In genomic region chr5:24019341-24020185, GRCm38 (mm10) we compare ENCODE assay signal across 15 mouse cellular contexts. TPM values are rescaled to one million over a fixed set of nuclear protein-coding genes. Genes with fewer than 3 reads are reported as not detected.
DNase-seq lines count a peak whose midpoint lies in the region; ATAC-seq lines count a peak whose summit lies in the region.
"Had no signal": no experiment of that assay in that cellular context is flagged by ENCODE, and none has a peak within 500 bp of the region (broad histone marks: within the 10 kb centered on the region; RNA-seq: fewer than 3 reads in every experiment).

No protein-coding gene starts in this region.

- 15% methylated on average over 7 of the region's 7 CpGs for WGBS in forebrain, embryonic 13.5 days
- 25% methylated on average over 7 of the region's 7 CpGs for WGBS in hindbrain, embryonic 16.5 days
- 26% methylated on average over 7 of the region's 7 CpGs for WGBS in neural tube, embryonic 12.5 days

- ATAC-seq in forebrain, embryonic 13.5 days, result peak; percentile 90
- peak; percentile 72 for ATAC-seq in hindbrain, embryonic 16.5 days
- ATAC-seq in neural tube, embryonic 12.5 days (ENCODE audit: low FRiP score, low read depth), result peak; percentile 90
- ATAC-seq: liver, embryonic 12.5 days had no signal

- peaks cover 40% of the 10 kb centered on the region for H3K4me1 ChIP-seq in forebrain, embryonic 13.5 days
- peaks cover 22% of the 10 kb centered on the region for H3K4me1 ChIP-seq in hindbrain, embryonic 16.5 days (ENCODE audit: control insufficient read depth, insufficient read depth, low read depth, low read length)
- H3K4me1 ChIP-seq in neural tube, embryonic 12.5 days, result peaks cover 24% of the 10 kb centered on the region

- peak; percentile 23 for DNase-seq in embryo, embryonic 11.5 days (ENCODE audit: low read depth, low spot score)
- no peak for DNase-seq in frontal cortex, postnatal 25 days (ENCODE audit: low spot score in 2 of 2)
- DNase-seq in thymus, postnatal 14 days, result no peak
- DNase-seq in lung, postnatal 14 days, result no peak
- DNase-seq: cerebellum, adult 9-11 months; gastrocnemius, postnatal 10 days; kidney, adult 8-10 months; right cerebral cortex, postnatal 25 days; thymus, postnatal 25 days had no signal

- peak overlapping the region; percentile 13 for H3K4me2 ChIP-seq in forebrain, embryonic 13.5 days
- H3K4me2 ChIP-seq in hindbrain, embryonic 16.5 days (ENCODE audit: low read length), result 0 out of 2 replicates have a peak overlapping the region, but pooled peaks have one; percentile 27
- H3K4me2 ChIP-seq in neural tube, embryonic 12.5 days (replicated peaks), result peak overlapping the region; percentile 20; the same call in 1 of the 2 replicates
- H3K4me2 ChIP-seq: heart, embryonic 12.5 days; liver, embryonic 12.5 days had no signal

- 0 out of 2 replicates have a peak, but pooled peaks cover 4% of the 10 kb centered on the region for H3K36me3 ChIP-seq in forebrain, embryonic 13.5 days (ENCODE audit: poor library complexity, severe bottlenecking)
- H3K36me3 ChIP-seq in hindbrain, embryonic 16.5 days (ENCODE audit: control insufficient read depth, insufficient read depth, low read length), result no peaks in the 10 kb centered on the region; the same call in 1 of the 2 replicates
- H3K36me3 ChIP-seq in neural tube, embryonic 12.5 days, result no peaks in the 10 kb centered on the region
- H3K36me3 ChIP-seq: heart, embryonic 12.5 days had no signal

- H3K27ac ChIP-seq in forebrain, embryonic 13.5 days, result peak overlapping the region; percentile 86
- H3K27ac ChIP-seq in hindbrain, embryonic 16.5 days (ENCODE audit: low read depth, low read length), result peak overlapping the region; percentile 2
- H3K27ac ChIP-seq in neural tube, embryonic 12.5 days, result peak overlapping the region; percentile 67
- H3K27ac ChIP-seq: liver, embryonic 12.5 days had no signal

- H3K9ac ChIP-seq in forebrain, embryonic 13.5 days, result peak overlapping the region; percentile 14; the same call in 1 of the 2 replicates
- no peak overlapping the region for H3K9ac ChIP-seq in hindbrain, embryonic 16.5 days (ENCODE audit: low read depth, low read length)
- 0 out of 2 replicates have a peak overlapping the region, but pooled peaks have one; percentile 5 for H3K9ac ChIP-seq in neural tube, embryonic 12.5 days
- H3K9ac ChIP-seq: heart, embryonic 12.5 days; liver, embryonic 12.5 days had no signal

- H3K4me3 ChIP-seq in forebrain, embryonic 13.5 days, result no peak overlapping the region
- no peak overlapping the region for H3K4me3 ChIP-seq in hindbrain, embryonic 16.5 days (ENCODE audit: low read length)
- H3K4me3 ChIP-seq in neural tube, embryonic 12.5 days, result no peak overlapping the region
- H3K4me3 ChIP-seq: heart, embryonic 12.5 days; liver, embryonic 12.5 days; myocyte had no signal

- H3K27me3 ChIP-seq in forebrain, embryonic 13.5 days, result no peaks in the 10 kb centered on the region
- H3K27me3 ChIP-seq in hindbrain, embryonic 16.5 days (replicated peaks; ENCODE audit: control insufficient read depth, insufficient read depth, low read length), result no peaks in the 10 kb centered on the region
- no peaks in the 10 kb centered on the region for H3K27me3 ChIP-seq in neural tube, embryonic 12.5 days (replicated peaks)
- H3K27me3 ChIP-seq: heart, embryonic 12.5 days; liver, embryonic 12.5 days had no signal

- 0 out of 2 replicates have a peak, but pooled peaks cover 5% of the 10 kb centered on the region for H3K9me3 ChIP-seq in forebrain, embryonic 13.5 days (replicated peaks)
- 0 out of 2 replicates have a peak, but pooled peaks cover 2% of the 10 kb centered on the region for H3K9me3 ChIP-seq in hindbrain, embryonic 16.5 days (ENCODE audit: control insufficient read depth, low read length)
- no peaks in the 10 kb centered on the region for H3K9me3 ChIP-seq in neural tube, embryonic 12.5 days
- H3K9me3 ChIP-seq: heart, embryonic 12.5 days; liver, embryonic 12.5 days had no signal

RNA-seq across cellular contexts. Expression of gene Fam126a, which starts 10.9 kb away (rescaled TPM):
- polyA plus RNA-seq in forebrain, embryonic 13.5 days (2015; fragmentation: Nextera tagmentation; extraction: Ambion mirVana), result 40.9 and 44.3 TPM in 2 replicates
- polyA plus RNA-seq in hindbrain, embryonic 16.5 days (2015; fragmentation: Nextera tagmentation; extraction: Ambion mirVana), result 24.0 and 31.0 TPM in 2 replicates
- polyA plus RNA-seq in neural tube, embryonic 12.5 days (2016; fragmentation: Nextera tagmentation; extraction: Ambion mirVana), result 41.0 and 42.6 TPM in 2 replicates

Comparison
In these comparisons a context has a peak if more than half of its experiments do, and no peak if none do; other contexts are left out.
1. H3K27ac ChIP-seq: peak in every context shown above with its lines; median percentile 86 in forebrain, embryonic 13.5 days; 67 in neural tube, embryonic 12.5 days; 2 in hindbrain, embryonic 16.5 days.